Mouse (Mus musculus): Measurements from ENCODE around the gene Atp6v0b. TPM values are rescaled to one million over a fixed set of nuclear protein-coding genes. Genes with fewer than 3 reads are reported as not detected.

Gene Atp6v0b
- polyA plus RNA-seq, 1 experiment: 470 TPM

GRCm38 (mm10) chr4:117904094-117904493 is 17.0 kb upstream of the Atp6v0b start:
- Histone ChIP-seq H3K36me3 (ENCODE audit: control insufficient read depth, insufficient read depth) (peaks cover 42% of the 10 kb centered on the region), H3K27me3 (ENCODE audit: control insufficient read depth, insufficient read depth, insufficient read length) (no peaks in the 10 kb centered on the region), H3K4me2 (ENCODE audit: low read depth) (no peak overlapping the region), H3K79me2 (ENCODE audit: control insufficient read depth, insufficient read depth) (peaks cover 17% of the 10 kb centered on the region), H3K4me3 (no peak overlapping the region), H3ac (ENCODE audit: control insufficient read depth, insufficient read length) (no peak overlapping the region)
- TF ChIP-seq MYOG (IDR thresholded peaks at IDR 0.05; ENCODE audit: control insufficient read depth in 1 of 3, insufficient read depth in 1 of 3, insufficient read length in 2 of 3, low read depth in 2 of 3): no peak
- TF ChIP-seq USF1 (IDR thresholded peaks at IDR 0.05; ENCODE audit: low read depth): no peak
- TF ChIP-seq MYOD1 (IDR thresholded peaks at IDR 0.05; ENCODE audit: control insufficient read depth in 1 of 3, insufficient read length in 2 of 3, low read depth in 2 of 3): no peak
- TF ChIP-seq REST (IDR thresholded peaks at IDR 0.05; ENCODE audit: insufficient read depth, insufficient read length): no peak
- TF ChIP-seq MAX (IDR thresholded peaks at IDR 0.05; ENCODE audit: low read depth): no peak
- no peak for TF ChIP-seq SRF (IDR thresholded peaks at IDR 0.05; ENCODE audit: control insufficient read depth, insufficient read length, low read depth)
- no peak for TF ChIP-seq E2F4 (IDR thresholded peaks at IDR 0.05; ENCODE audit: insufficient read depth)
- no peak for TF ChIP-seq CEBPB (IDR thresholded peaks at IDR 0.05; ENCODE audit: insufficient read depth, poor library complexity, severe bottlenecking)
- no peak for TF ChIP-seq POLR2A (IDR thresholded peaks at IDR 0.05; ENCODE audit: insufficient read length, low read depth)
- TF ChIP-seq POLR2AphosphoS2 (IDR thresholded peaks at IDR 0.05; ENCODE audit: insufficient read length, low read depth): no peak
- no peak for TF ChIP-seq TCF3 (IDR thresholded peaks at IDR 0.05; ENCODE audit: insufficient read length, low read depth)
- no peak for TF ChIP-seq TCF12 (IDR thresholded peaks at IDR 0.05; ENCODE audit: insufficient read depth, poor library complexity, severe bottlenecking)

- no peaks in the 10 kb centered on the region for H3K27me3 ChIP-seq (ENCODE audit: control insufficient read depth, insufficient read depth, insufficient read length)
- H3K79me2 ChIP-seq (ENCODE audit: control insufficient read depth, insufficient read depth): no peaks in the 10 kb centered on the region
- peaks cover 43% of the 10 kb centered on the region for H3K36me3 ChIP-seq (ENCODE audit: control insufficient read depth, insufficient read depth)
- H3ac ChIP-seq (ENCODE audit: control insufficient read depth, insufficient read length): no peak overlapping the region
- H3K4me3 ChIP-seq: no peak overlapping the region
- H3K4me2 ChIP-seq (ENCODE audit: low read depth): no peak overlapping the region
- no peak for TF ChIP-seq MAX (IDR thresholded peaks at IDR 0.05; ENCODE audit: low read depth)
Observed at GRCm38 (mm10) chr4:117898111-117898510, 11.0 kb upstream of the Atp6v0b start.

- Histone ChIP-seq H3K79me2 (ENCODE audit: control insufficient read depth, insufficient read depth) (no peaks in the 10 kb centered on the region), H3ac (ENCODE audit: control insufficient read depth, insufficient read length) (no peak overlapping the region), H3K4me3 (no peak overlapping the region), H3K4me2 (ENCODE audit: low read depth) (no peak overlapping the region), H3K36me3 (ENCODE audit: control insufficient read depth, insufficient read depth) (peaks cover 30% of the 10 kb centered on the region), H3K27me3 (ENCODE audit: control insufficient read depth, insufficient read depth, insufficient read length) (no peaks in the 10 kb centered on the region)
- no peak for TF ChIP-seq MYOD1 (IDR thresholded peaks at IDR 0.05; ENCODE audit: control insufficient read depth in 1 of 3, insufficient read length in 2 of 3, low read depth in 2 of 3)
- no peak for TF ChIP-seq CEBPB (IDR thresholded peaks at IDR 0.05; ENCODE audit: insufficient read depth, poor library complexity, severe bottlenecking)
- no peak for TF ChIP-seq E2F4 (IDR thresholded peaks at IDR 0.05; ENCODE audit: insufficient read depth)
- no peak for TF ChIP-seq POLR2A (IDR thresholded peaks at IDR 0.05; ENCODE audit: insufficient read length, low read depth)
- TF ChIP-seq TCF3 (IDR thresholded peaks at IDR 0.05; ENCODE audit: insufficient read length, low read depth): no peak
- TF ChIP-seq MYOG (IDR thresholded peaks at IDR 0.05; ENCODE audit: control insufficient read depth in 1 of 3, insufficient read depth in 1 of 3, insufficient read length in 2 of 3, low read depth in 2 of 3): no peak
- no peak for TF ChIP-seq REST (IDR thresholded peaks at IDR 0.05; ENCODE audit: insufficient read depth, insufficient read length)
- TF ChIP-seq SRF (IDR thresholded peaks at IDR 0.05; ENCODE audit: control insufficient read depth, insufficient read length, low read depth): no peak
Observed at GRCm38 (mm10) chr4:117896031-117896430, 8.9 kb upstream of the Atp6v0b start.

DNA sequence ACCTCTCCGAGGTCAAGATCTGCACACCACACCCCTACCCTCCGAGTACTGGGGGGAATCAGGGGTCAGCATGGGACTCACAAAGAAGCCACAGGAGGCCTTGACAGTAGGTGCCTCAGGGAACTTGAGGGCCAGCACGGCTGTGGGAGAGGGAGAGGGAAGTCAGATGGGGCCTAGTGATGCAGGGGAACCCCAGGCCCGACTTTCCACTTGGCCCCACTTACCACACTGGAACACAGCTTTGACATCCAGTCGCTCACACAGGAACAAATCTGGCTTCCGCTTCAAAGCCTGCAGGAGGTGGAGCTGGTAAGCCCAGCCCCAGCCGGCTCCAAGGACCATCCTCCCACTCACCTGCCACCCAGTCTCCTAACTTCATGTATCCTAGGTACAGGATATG is 8.2 kb upstream of the Atp6v0b start:
- H3ac ChIP-seq (ENCODE audit: control insufficient read depth, insufficient read length): no peak overlapping the region
- no peaks in the 10 kb centered on the region for H3K27me3 ChIP-seq (ENCODE audit: control insufficient read depth, insufficient read depth, insufficient read length)
- peaks cover 30% of the 10 kb centered on the region for H3K36me3 ChIP-seq (ENCODE audit: control insufficient read depth, insufficient read depth)
- no peak overlapping the region for H3K4me3 ChIP-seq
- TF ChIP-seq MAX (IDR thresholded peaks at IDR 0.05; ENCODE audit: low read depth) (no peak), POLR2AphosphoS2 (IDR thresholded peaks at IDR 0.05; ENCODE audit: insufficient read length, low read depth) (no peak), MYOG (IDR thresholded peaks at IDR 0.05; ENCODE audit: control insufficient read depth in 1 of 3, insufficient read depth in 1 of 3, insufficient read length in 2 of 3, low read depth in 2 of 3) (no peak), TCF3 (IDR thresholded peaks at IDR 0.05; ENCODE audit: insufficient read length, low read depth) (no peak), REST (IDR thresholded peaks at IDR 0.05; ENCODE audit: insufficient read depth, insufficient read length) (no peak), E2F4 (IDR thresholded peaks at IDR 0.05; ENCODE audit: insufficient read depth) (no peak), SRF (IDR thresholded peaks at IDR 0.05; ENCODE audit: control insufficient read depth, insufficient read length, low read depth) (no peak), CEBPB (IDR thresholded peaks at IDR 0.05; ENCODE audit: insufficient read depth, poor library complexity, severe bottlenecking) (no peak), USF1 (IDR thresholded peaks at IDR 0.05; ENCODE audit: low read depth) (no peak), MYOD1 (IDR thresholded peaks at IDR 0.05; ENCODE audit: control insufficient read depth in 1 of 3, insufficient read length in 2 of 3, low read depth in 2 of 3) (no peak), TCF12 (IDR thresholded peaks at IDR 0.05; ENCODE audit: insufficient read depth, poor library complexity, severe bottlenecking) (no peak)
- no peaks in the 10 kb centered on the region for H3K79me2 ChIP-seq (ENCODE audit: control insufficient read depth, insufficient read depth)
- no peak overlapping the region for H3K4me2 ChIP-seq (ENCODE audit: low read depth)

DNA sequence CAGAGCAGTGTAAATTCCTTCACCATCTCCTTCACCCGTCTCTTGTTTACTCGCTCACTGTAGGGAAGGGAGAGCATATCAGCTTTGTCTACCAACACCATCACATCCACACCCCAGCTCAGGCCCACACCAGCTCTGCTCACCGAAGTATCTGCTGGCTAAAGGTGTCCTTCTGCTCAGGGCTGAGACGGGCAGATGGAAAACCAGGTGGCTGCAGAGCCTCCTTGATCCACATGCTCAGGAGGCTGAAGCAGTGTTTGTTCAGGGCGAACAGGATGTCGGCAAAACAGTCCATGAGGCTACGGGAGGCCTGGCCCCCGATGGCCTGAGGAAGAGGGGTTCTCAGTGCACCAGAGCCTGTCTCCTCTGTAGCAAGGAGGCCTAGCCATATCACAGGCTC is 7.5 kb upstream of the Atp6v0b start:
- H3K79me2 ChIP-seq (ENCODE audit: control insufficient read depth, insufficient read depth): no peaks in the 10 kb centered on the region
- no peak overlapping the region for H3K4me2 ChIP-seq (ENCODE audit: low read depth)
- peaks cover 25% of the 10 kb centered on the region for H3K36me3 ChIP-seq (ENCODE audit: control insufficient read depth, insufficient read depth)
- H3ac ChIP-seq (ENCODE audit: control insufficient read depth, insufficient read length): no peak overlapping the region
- H3K4me3 ChIP-seq: no peak overlapping the region
- H3K27me3 ChIP-seq (ENCODE audit: control insufficient read depth, insufficient read depth, insufficient read length): no peaks in the 10 kb centered on the region
- TF ChIP-seq MYOD1 (IDR thresholded peaks at IDR 0.05; ENCODE audit: control insufficient read depth in 1 of 3, insufficient read length in 2 of 3, low read depth in 2 of 3) (no peak), E2F4 (IDR thresholded peaks at IDR 0.05; ENCODE audit: insufficient read depth) (no peak), TCF3 (IDR thresholded peaks at IDR 0.05; ENCODE audit: insufficient read length, low read depth) (no peak), REST (IDR thresholded peaks at IDR 0.05; ENCODE audit: insufficient read depth, insufficient read length) (no peak), USF1 (IDR thresholded peaks at IDR 0.05; ENCODE audit: low read depth) (no peak), CEBPB (IDR thresholded peaks at IDR 0.05; ENCODE audit: insufficient read depth, poor library complexity, severe bottlenecking) (no peak), TCF12 (IDR thresholded peaks at IDR 0.05; ENCODE audit: insufficient read depth, poor library complexity, severe bottlenecking) (no peak), POLR2A (IDR thresholded peaks at IDR 0.05; ENCODE audit: insufficient read length, low read depth) (no peak), POLR2AphosphoS2 (IDR thresholded peaks at IDR 0.05; ENCODE audit: insufficient read length, low read depth) (no peak), SRF (IDR thresholded peaks at IDR 0.05; ENCODE audit: control insufficient read depth, insufficient read length, low read depth) (no peak), MYOG (IDR thresholded peaks at IDR 0.05; ENCODE audit: control insufficient read depth in 1 of 3, insufficient read depth in 1 of 3, insufficient read length in 2 of 3, low read depth in 2 of 3) (no peak), MAX (IDR thresholded peaks at IDR 0.05; ENCODE audit: low read depth) (no peak)
